Mouse (Mus musculus): ENCODE results near the gene Hmox2. TPM values are rescaled to one million over a fixed set of nuclear protein-coding genes. Genes with fewer than 3 reads are reported as not detected.
A peak's percentile ranks its signal among the peaks of the same experiment; 100 is the strongest.

Gene Hmox2
- polyA plus RNA-seq, 1 experiment, result 54.0 TPM

GRCm38 (mm10) chr16:4781524-4782196, 55.5 kb downstream of the Hmox2 start:
- DNase-seq (ENCODE audit: low spot score), result no peak

GRCm38 (mm10) chr16:4782515-4782914, 56.4 kb downstream of the Hmox2 start:
- DNase-seq (ENCODE audit: low spot score), result no peak

- no peak for DNase-seq (ENCODE audit: low spot score)
Measured at GRCm38 (mm10) chr16:4785706-4786105, 59.5 kb downstream of the Hmox2 start.

- no peak for DNase-seq (ENCODE audit: low spot score)
Measured at GRCm38 (mm10) chr16:4788176-4788575, 62.0 kb downstream of the Hmox2 start.

- DNase-seq (ENCODE audit: low spot score), result no peak
Measured at GRCm38 (mm10) chr16:4789311-4789768, 63.2 kb downstream of the Hmox2 start.

- DNase-seq (ENCODE audit: low spot score), result peak; percentile 92
Measured at GRCm38 (mm10) chr16:4789810-4790559, 63.8 kb downstream of the Hmox2 start, which contains the start of gene Cdip1. Gene Cdip1 (minus strand): TSS chr16:4790292.

- DNase-seq (ENCODE audit: low spot score), result no peak
Measured at GRCm38 (mm10) chr16:4791332-4791731, 65.2 kb downstream of the Hmox2 start.

- no peak for DNase-seq (ENCODE audit: low spot score)
Measured at GRCm38 (mm10) chr16:4796631-4797030, 70.5 kb downstream of the Hmox2 start.

Other genes with a start within 250 kb of the Hmox2 start
- gene Srl, start 184.5 kb upstream of the Hmox2 start, polyA plus RNA-seq (2012; rRNA removed), result 18.8 and 25.7 TPM in 2 replicates
- gene Tfap4, start 166.5 kb upstream of the Hmox2 start, polyA plus RNA-seq (2012; rRNA removed), result 8.4 and 9.3 TPM in 2 replicates
- 40.3 and 43.3 TPM in 2 replicates for gene Glis2, start 131.6 kb upstream of the Hmox2 start, polyA plus RNA-seq (2012; rRNA removed)
- gene Pam16, start 101.4 kb upstream of the Hmox2 start, polyA plus RNA-seq (2012; rRNA removed), result 57.5 and 64.8 TPM in 2 replicates
- gene Vasn, start 86.4 kb upstream of the Hmox2 start, polyA plus RNA-seq (2012; rRNA removed), result 26.6 and 28.5 TPM in 2 replicates
- gene Dnaja3, start 86.4 kb upstream of the Hmox2 start, polyA plus RNA-seq (2012; rRNA removed), result 36.6 and 37.9 TPM in 2 replicates
- gene Coro7, start 46.6 kb upstream of the Hmox2 start, polyA plus RNA-seq (2012; rRNA removed), result 32.6 and 33.5 TPM in 2 replicates
- gene Nmral1, start 7.0 kb upstream of the Hmox2 start, polyA plus RNA-seq (2012; rRNA removed), result 8.3 and 12.0 TPM in 2 replicates
- gene Cdip1, start 63.9 kb downstream of the Hmox2 start, polyA plus RNA-seq (2012; rRNA removed), result 41.1 and 51.1 TPM in 2 replicates
- 0.09 TPM in 1 of 2 replicates, not detected in the other for gene 4930562C15Rik, start 109.1 kb downstream of the Hmox2 start, polyA plus RNA-seq (2012; rRNA removed)
- gene Ubald1, start 154.0 kb downstream of the Hmox2 start, polyA plus RNA-seq (2012; rRNA removed), result 21.5 and 41.1 TPM in 2 replicates
- 84.0 and 91.8 TPM in 2 replicates for gene Mgrn1, start 159.9 kb downstream of the Hmox2 start, polyA plus RNA-seq (2012; rRNA removed)
- gene Nudt16l1, start 212.4 kb downstream of the Hmox2 start, polyA plus RNA-seq (2012; rRNA removed), result 59.9 and 64.6 TPM in 2 replicates
- gene Anks3, start 237.8 kb downstream of the Hmox2 start, polyA plus RNA-seq (2012; rRNA removed), result 56.9 and 77.5 TPM in 2 replicates

All from urinary bladder, adult 2 months (tissue).